Mouse (Mus musculus) embryonic facial prominence, embryonic 11.5 days (tissue): ENCODE results near the gene Inpp5a. TPM values are rescaled to one million over a fixed set of nuclear protein-coding genes. Genes with fewer than 3 reads are reported as not detected.

ENCODE experiments used
- ATAC-seq: fragments of 200-750 bp; cut with Nextera tagmentation; replicated peaks from 2 replicates; pipeline ENCODE4 v1.8.0; 2017; ENCODE audit warnings: low read depth; ENCODE audit not compliant: insufficient number of reproducible peaks, low FRiP score, low TSS enrichment
- DNase-seq: peaks from one replicate; pipeline ENCODE4 v3.0.0-alpha.2; 2015; ENCODE audit warnings: low spot score
- H3K27ac ChIP-seq: fragments of 300-500 bp; sonication (generic); replicated peaks from 2 replicates; pipeline ENCODE4 v1.5.1; 2014; ENCODE audit warnings: mild to moderate bottlenecking, low read depth, low read length, control low read depth
- H3K27me3 ChIP-seq: fragments of 300-500 bp; sonication (generic); 2 replicates; pipeline ENCODE4 v1.6.1; 2014; ENCODE audit warnings: mild to moderate bottlenecking, low read length, moderate library complexity, mixed read lengths; ENCODE audit not compliant: control insufficient read depth, insufficient read depth
- H3K36me3 ChIP-seq: fragments of 300-500 bp; sonication (generic); replicated peaks from 2 replicates; pipeline ENCODE4 v1.6.1; 2014; ENCODE audit warnings: low read depth, mild to moderate bottlenecking, low read length, moderate library complexity, mixed read lengths; ENCODE audit not compliant: control insufficient read depth, insufficient read depth
- H3K4me1 ChIP-seq: fragments of 300-500 bp; sonication (generic); 2 replicates; pipeline ENCODE4 v1.6.1; 2014; ENCODE audit warnings: low read length, mixed read lengths; ENCODE audit not compliant: control insufficient read depth, insufficient read depth
- H3K4me2 ChIP-seq: fragments of 300-500 bp; sonication (generic); 2 replicates; pipeline ENCODE4 v1.6.1; 2014; ENCODE audit warnings: low read depth, mild to moderate bottlenecking, control low read depth, low read length, moderate library complexity
- H3K4me3 ChIP-seq: fragments of 300-500 bp; sonication (generic); 2 replicates; pipeline ENCODE4 v1.5.1; 2014; ENCODE audit warnings: low read depth, low read length, control low read depth
- H3K9ac ChIP-seq: fragments of 300-500 bp; sonication (generic); replicated peaks from 2 replicates; pipeline ENCODE4 v1.6.1; 2014; ENCODE audit warnings: mild to moderate bottlenecking, control low read depth, low read length
- H3K9me3 ChIP-seq: fragments of 300-500 bp; sonication (generic); replicated peaks from 2 replicates; pipeline ENCODE4 v1.6.1; 2016; ENCODE audit warnings: mild to moderate bottlenecking, low read length, inconsistent platforms, mixed read lengths; ENCODE audit not compliant: control insufficient read depth
- WGBS: fragments of 180-500 bp; shearing (Covaris S2); extraction: QIAGEN DNeasy Blood & Tissue Kit; methylation state at CpG from one replicate; pipeline ENCODE4 v1.1.7; 2014; 5-methylcytosine and 5-hydroxymethylcytosine counted together
- polyA plus RNA-seq: library from polyadenylated mRNA; unstranded; fragments of >200 nt; fragmentation: Nextera tagmentation; extraction: Ambion mirVana; gene quantifications from 2 replicates; pipeline ENCODE4 v1.2.1, GENCODE M21; 2014

Gene Inpp5a
- polyA plus RNA-seq, 1 experiment from 2014 or later: 28.4 TPM

DNA sequence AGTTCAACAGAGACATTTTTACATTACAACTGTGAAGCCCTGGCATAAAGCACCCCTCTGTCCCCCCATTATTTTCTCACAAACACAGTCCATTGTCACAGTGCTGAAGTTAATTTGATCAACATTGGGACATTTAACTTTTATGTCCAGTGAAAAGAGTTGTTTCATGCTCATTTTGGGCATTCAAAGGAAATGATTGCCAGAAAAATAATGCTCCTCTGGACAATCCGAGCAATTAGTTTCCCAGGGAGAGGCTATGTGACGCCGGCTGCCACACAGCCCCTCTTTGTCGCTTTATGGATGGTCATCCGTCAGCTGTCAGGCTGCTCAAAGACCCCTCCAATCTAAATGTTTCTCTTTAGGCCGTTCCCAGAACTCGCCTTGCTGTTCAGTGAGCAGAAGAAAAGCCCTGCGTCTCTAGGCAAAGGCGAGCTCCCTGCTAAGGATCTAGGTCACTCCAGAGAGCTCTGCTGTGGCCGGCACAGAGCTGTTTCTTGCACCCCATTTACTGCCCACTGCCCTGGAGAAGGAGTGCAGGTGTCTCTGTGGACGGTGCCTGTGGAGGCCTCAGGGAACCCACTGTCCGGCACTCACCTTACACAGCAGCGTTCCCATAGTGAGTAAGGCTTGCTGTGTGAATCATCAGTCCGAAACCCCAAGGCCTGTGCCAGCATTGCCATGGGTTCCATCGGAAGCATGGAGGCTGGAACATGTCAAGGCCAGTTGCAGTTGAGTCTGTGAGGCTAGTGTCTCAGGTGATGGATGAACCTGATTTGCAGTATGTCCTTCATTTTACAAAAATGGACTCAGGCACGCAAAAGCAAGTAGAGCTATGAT, 141.9 kb downstream of the Inpp5a start:
- 0 out of 2 replicates have a peak, but pooled peaks have one; percentile 24 for ATAC-seq
- Histone ChIP-seq H3K9ac (no peak overlapping the region), H3K4me3 (no peak overlapping the region), H3K4me2 (no peak overlapping the region), H3K27me3 (no peaks in the 10 kb centered on the region), H3K27ac (no peak overlapping the region), H3K9me3 (no peaks in the 10 kb centered on the region), H3K36me3 (no peaks in the 10 kb centered on the region), H3K4me1 (no peaks in the 10 kb centered on the region)
- DNase-seq: peak; percentile 7
- WGBS: 45% methylated on average over 16 of the region's 16 CpGs

DNA sequence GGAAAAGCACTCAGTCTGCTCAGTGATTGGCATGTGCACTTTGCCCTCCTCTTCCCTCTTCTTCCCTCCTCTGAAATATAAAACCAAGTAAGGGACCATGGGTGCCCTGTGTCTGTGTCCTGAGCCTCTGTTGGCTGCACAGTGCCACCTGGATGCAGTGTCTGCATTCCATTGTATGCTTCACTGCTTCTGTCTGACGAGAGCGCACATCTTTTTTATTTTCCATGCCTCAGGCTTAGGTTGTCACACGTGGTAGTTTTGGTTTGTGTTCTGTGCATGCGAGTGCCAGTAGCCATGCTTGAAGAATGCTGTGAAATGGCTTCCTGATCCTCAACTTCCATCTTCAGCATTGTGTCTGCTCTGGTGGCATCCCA, 142.5 kb downstream of the Inpp5a start:
- ATAC-seq: no peak
- Histone ChIP-seq H3K27me3 (no peaks in the 10 kb centered on the region), H3K9ac (no peak overlapping the region), H3K4me1 (no peaks in the 10 kb centered on the region), H3K27ac (no peak overlapping the region), H3K4me2 (no peak overlapping the region), H3K4me3 (no peak overlapping the region), H3K36me3 (no peaks in the 10 kb centered on the region), H3K9me3 (no peaks in the 10 kb centered on the region)
- no peak for DNase-seq
- WGBS: 67% methylated on average over 4 of the region's 4 CpGs

DNA sequence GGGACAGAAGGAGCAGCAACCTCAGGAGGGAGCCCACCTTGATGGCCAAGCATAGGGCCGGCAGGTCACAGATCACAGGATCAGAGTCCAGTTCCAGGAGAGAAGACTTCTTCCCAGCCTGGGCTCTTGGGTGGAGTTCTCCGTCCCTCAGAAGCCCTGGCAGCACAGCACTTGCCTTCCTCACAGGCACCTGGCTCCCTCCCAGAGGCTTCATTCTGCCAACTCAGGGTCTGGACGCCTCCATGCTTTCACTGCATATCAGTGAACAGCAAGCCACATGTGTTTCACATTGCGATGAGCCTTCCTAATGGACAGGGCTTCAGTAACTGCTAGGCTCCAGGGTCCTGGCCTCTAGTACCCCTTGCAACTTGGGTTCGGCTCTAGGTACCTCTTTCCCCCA, 147.4 kb downstream of the Inpp5a start:
- WGBS: 80% methylated on average over 5 of the region's 5 CpGs
- Histone ChIP-seq H3K4me1 (no peaks in the 10 kb centered on the region), H3K27ac (no peak overlapping the region), H3K4me3 (no peak overlapping the region), H3K27me3 (no peaks in the 10 kb centered on the region), H3K36me3 (no peaks in the 10 kb centered on the region; the same call in 1 of the 2 replicates), H3K9me3 (no peaks in the 10 kb centered on the region), H3K4me2 (no peak overlapping the region), H3K9ac (no peak overlapping the region)
- ATAC-seq (no peak), DNase-seq (no peak)

DNA sequence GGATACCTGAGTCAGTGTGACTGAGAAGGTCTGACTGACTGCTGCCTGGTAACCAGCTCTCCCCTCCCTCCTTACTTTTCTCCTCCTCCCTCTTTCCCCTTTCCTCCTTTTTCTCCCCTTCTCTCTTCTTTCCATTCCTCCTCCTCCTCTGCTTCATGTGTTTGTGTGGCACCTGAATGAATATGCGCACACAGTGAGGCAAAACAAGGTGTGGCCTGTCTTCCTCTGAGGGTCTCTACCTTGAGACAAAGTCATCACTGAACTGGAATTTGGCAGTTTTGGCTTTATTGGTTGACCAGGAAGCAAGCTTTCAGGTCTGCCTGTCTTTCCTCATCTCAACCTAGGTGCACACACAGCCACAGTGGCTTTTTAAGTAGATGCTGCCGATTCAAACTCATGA, 147.9 kb downstream of the Inpp5a start:
- no peak for ATAC-seq
- no peak overlapping the region for H3K9ac ChIP-seq
- H3K4me1 ChIP-seq: no peaks in the 10 kb centered on the region
- H3K27ac ChIP-seq: no peak overlapping the region
- H3K4me3 ChIP-seq: no peak overlapping the region
- H3K9me3 ChIP-seq: no peaks in the 10 kb centered on the region
- no peaks in the 10 kb centered on the region; the same call in 1 of the 2 replicates for H3K36me3 ChIP-seq
- H3K27me3 ChIP-seq: no peaks in the 10 kb centered on the region
- 98% methylated on average over 2 of the region's 2 CpGs for WGBS
- H3K4me2 ChIP-seq: no peak overlapping the region
- no peak for DNase-seq

DNA sequence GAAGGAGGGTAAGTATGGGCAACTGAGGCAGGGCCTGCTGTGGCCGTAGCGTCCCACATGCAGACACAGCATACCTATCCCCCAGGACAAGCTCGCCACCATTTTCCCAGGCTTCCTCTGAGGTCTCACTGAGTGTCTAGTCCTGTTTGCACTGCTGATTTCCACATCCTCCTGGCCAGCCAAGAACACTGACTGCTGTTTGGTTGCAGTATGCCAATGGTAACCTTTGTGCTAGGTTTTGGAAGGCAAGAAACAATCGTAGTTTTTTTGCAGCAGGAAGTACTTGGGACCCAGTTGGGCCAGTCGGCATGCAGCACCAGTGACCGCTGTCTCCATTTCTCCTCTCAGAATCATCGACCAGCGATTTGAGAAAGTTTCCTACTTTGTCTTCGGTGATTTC, 148.9 kb downstream of the Inpp5a start:
- H3K27me3 ChIP-seq: no peaks in the 10 kb centered on the region
- DNase-seq (no peak), ATAC-seq (no peak)
- no peaks in the 10 kb centered on the region; the same call in 1 of the 2 replicates for H3K36me3 ChIP-seq
- H3K9ac ChIP-seq: no peak overlapping the region
- 89% methylated on average over 9 of the region's 9 CpGs for WGBS
- no peaks in the 10 kb centered on the region for H3K9me3 ChIP-seq
- no peak overlapping the region for H3K4me2 ChIP-seq
- no peaks in the 10 kb centered on the region for H3K4me1 ChIP-seq
- H3K4me3 ChIP-seq: no peak overlapping the region
- no peak overlapping the region for H3K27ac ChIP-seq

DNA sequence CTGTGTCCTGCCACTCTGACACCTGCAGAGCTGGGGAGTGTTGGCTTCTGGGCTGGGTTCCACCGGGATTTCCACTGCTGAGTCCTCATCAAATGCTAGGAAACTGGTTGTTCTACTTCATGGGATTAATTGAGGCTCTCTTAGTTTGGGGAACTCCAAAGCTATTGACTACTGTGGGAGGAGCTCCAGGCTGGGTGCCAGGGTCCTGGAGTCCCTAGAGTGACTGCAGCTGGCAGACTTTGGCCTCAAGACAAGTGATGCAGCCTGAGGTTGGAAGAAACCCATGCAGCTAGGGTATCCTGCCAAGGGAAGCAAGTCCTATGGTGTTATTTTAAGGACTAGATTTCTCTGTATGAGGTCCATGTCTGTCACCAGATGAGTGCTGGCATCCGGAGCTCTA, 149.6 kb downstream of the Inpp5a start:
- no peaks in the 10 kb centered on the region for H3K9me3 ChIP-seq
- H3K27me3 ChIP-seq: no peaks in the 10 kb centered on the region
- WGBS: 82% methylated on average over 2 of the region's 2 CpGs
- H3K4me1 ChIP-seq: no peaks in the 10 kb centered on the region
- no peaks in the 10 kb centered on the region; the same call in 1 of the 2 replicates for H3K36me3 ChIP-seq
- ATAC-seq: no peak
- H3K27ac ChIP-seq: no peak overlapping the region
- no peak overlapping the region for H3K4me3 ChIP-seq
- H3K4me2 ChIP-seq: no peak overlapping the region
- DNase-seq: no peak
- H3K9ac ChIP-seq: no peak overlapping the region

DNA sequence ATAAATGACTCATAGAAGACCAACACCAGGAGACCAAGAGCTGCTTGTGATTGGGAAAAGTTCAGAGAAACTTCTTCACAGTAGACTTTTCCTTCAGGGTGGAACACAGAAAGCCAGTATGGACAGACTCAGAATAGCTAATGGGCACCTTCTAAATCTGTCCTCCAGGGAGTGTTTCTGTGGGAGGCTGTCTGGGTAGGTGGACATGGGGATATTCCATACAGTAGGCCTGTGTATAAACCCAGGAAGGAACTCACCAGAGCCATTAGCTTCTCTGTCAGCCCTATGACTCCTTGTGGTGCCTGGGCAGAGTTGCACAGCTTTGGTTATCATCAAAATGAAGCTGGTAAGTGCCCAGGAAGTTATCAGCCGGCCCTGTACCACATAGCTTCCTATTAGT, 151.7 kb downstream of the Inpp5a start:
- H3K27me3 ChIP-seq: no peaks in the 10 kb centered on the region

DNA sequence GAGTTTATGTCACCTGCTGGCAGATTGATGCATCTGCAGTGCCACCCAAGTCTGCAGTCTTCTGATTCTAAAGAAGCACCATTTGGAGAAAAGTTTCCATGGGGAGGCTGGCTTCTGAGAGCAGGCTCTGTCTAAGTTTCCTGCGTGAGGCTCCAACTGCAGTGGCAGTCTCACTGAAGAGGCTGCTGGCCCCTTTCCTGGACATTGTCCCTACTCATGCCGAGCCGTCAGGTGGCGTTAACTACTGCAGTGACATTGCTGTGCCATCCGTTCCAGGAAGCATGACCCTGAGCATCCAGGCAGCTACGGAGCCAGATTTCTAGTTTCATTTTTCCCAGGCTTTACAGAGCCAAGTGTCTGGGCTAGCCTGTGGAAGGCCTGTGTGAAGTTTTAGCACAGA, 152.5 kb downstream of the Inpp5a start:
- H3K27ac ChIP-seq: no peak overlapping the region
- 87% methylated on average over 6 of the region's 6 CpGs for WGBS
- H3K9ac ChIP-seq: no peak overlapping the region
- DNase-seq (no peak), ATAC-seq (no peak)
- H3K9me3 ChIP-seq: no peaks in the 10 kb centered on the region
- no peaks in the 10 kb centered on the region for H3K27me3 ChIP-seq
- no peak overlapping the region for H3K4me2 ChIP-seq
- no peaks in the 10 kb centered on the region; the same call in 1 of the 2 replicates for H3K36me3 ChIP-seq
- H3K4me3 ChIP-seq: no peak overlapping the region
- H3K4me1 ChIP-seq: no peaks in the 10 kb centered on the region

More for the DNA sequence above, 151.7 kb downstream of the Inpp5a start:
- no peak overlapping the region for H3K4me3 ChIP-seq
- no peak overlapping the region for H3K27ac ChIP-seq
- DNase-seq (no peak), ATAC-seq (no peak)
- no peak overlapping the region for H3K4me2 ChIP-seq
- no peaks in the 10 kb centered on the region; the same call in 1 of the 2 replicates for H3K36me3 ChIP-seq
- H3K9ac ChIP-seq: no peak overlapping the region
- 72% methylated on average over 1 of the region's 1 CpGs for WGBS
- H3K9me3 ChIP-seq: no peaks in the 10 kb centered on the region
- H3K4me1 ChIP-seq: no peaks in the 10 kb centered on the region
